Mouse (Mus musculus) bone marrow macrophage, adult 2 months (primary cell): ENCODE data around the gene Patj.

ENCODE experiments used
- CTCF ChIP-seq: IDR thresholded peaks from 2 replicates; pipeline ENCODE4 v1.5.1; 2012; ENCODE audit warnings: low read depth, mild to moderate bottlenecking, low read length, moderate library complexity
- POLR2A ChIP-seq: IDR thresholded peaks from 2 replicates; pipeline ENCODE4 v1.6.1; 2012; ENCODE audit warnings: mild to moderate bottlenecking, low read depth, low read length, borderline replicate concordance

GRCm38 (mm10) chr4:98403492-98403891, 7.9 kb downstream of the Patj start:
- TF ChIP-seq POLR2A: no peak
- TF ChIP-seq CTCF: no peak
